Mouse (Mus musculus): Measurements from ENCODE around the gene Lrg1.

Lrg1 gene

GRCm38 (mm10) chr17:56134463-56134971 lies 12.7 kb upstream of the Lrg1 start:
- DNase-seq = peak; percentile 72

DNA sequence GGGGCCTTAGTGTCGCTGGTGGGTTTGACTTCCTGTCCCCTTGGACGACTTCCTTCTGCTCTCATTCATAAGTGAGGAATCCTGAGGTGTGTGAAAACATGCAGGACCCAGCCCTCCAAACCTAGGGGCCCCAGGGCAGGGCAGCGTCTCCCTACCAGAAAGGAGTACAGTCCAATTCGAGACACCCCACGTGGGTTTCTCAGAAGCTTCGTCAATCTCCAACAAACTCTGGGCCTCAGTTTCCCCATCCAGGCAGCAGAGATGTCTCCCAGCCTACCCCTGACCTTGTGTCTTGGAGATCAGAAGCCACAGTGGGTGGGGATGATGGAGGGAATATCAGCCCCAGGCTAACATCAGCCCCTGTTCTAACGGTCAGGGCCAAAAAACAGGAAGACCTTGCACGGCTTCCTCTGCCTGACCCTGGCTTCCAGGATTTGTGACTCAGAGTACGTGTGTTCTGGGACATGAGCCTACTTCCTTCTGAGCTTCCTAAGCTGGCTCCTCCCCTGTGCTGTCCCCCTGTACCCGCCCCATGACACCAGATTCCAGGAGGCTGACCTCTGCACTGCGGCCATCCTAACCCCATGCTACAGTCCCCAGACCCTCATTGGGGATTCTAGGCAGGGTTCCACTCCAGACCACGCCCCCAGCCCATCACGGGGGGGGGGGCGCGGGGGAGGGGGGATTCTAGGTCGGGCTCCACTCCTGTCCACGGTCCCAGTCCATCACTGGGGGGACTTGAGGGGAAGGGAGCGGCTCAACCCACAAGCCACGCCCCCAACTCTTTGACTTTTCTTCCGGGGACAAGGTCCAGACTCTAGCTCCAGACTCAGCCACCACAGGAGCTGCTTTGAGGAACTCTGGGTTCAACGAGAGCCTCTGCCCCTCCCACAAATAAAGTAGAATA lies 11.9 kb upstream of the Lrg1 start:
- no peak for DNase-seq

GRCm38 (mm10) chr17:56132661-56133060 lies 10.9 kb upstream of the Lrg1 start:
- DNase-seq = peak; percentile 65

- DNase-seq = peak; percentile 81
Observed at GRCm38 (mm10) chr17:56131814-56132213, 10.0 kb upstream of the Lrg1 start.

DNA sequence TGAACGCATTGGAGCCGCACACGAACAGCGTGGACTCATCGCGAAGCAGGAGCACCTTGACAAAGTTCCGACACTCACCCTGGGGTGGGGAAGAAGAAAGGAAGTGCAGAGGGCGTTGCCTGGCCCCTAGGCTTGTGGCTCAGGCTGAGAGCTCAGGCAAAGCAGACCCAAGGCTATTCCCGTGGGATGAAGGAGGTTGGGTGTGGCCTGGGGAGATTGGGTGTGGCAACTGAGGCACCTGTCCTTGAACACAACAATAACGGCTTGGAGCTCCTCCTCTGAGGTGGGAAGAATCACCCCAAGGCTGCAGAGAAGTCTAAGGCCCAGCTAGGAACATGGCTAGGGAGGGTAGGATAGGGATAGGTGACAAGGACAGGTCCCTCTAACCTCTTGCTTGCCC lies 9.3 kb upstream of the Lrg1 start:
- DNase-seq = no peak

DNA sequence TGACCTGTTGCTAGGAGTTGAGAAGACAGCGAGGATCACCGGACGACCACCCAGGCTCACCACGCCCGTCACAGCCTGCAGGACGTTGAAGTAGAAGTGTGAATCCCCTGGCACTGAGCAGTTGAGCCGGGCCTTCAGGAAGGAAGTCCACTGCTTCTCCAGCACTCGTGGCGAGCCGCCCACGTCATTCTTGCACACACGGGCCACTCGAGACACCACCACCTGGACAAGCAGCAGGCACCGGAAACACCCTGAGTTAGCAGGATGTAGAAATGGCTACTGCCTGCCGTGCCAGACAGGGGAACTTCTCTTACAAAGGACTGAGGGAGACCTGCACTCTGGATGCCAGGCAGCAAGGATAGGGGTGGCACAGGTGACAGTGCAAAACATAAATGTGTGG lies 6.4 kb upstream of the Lrg1 start:
- DNase-seq = no peak

- DNase-seq = no peak
Observed at GRCm38 (mm10) chr17:56126175-56126574, 4.4 kb upstream of the Lrg1 start.

- no peak for DNase-seq
Observed at GRCm38 (mm10) chr17:56125276-56125630, 3.5 kb upstream of the Lrg1 start.

DNA sequence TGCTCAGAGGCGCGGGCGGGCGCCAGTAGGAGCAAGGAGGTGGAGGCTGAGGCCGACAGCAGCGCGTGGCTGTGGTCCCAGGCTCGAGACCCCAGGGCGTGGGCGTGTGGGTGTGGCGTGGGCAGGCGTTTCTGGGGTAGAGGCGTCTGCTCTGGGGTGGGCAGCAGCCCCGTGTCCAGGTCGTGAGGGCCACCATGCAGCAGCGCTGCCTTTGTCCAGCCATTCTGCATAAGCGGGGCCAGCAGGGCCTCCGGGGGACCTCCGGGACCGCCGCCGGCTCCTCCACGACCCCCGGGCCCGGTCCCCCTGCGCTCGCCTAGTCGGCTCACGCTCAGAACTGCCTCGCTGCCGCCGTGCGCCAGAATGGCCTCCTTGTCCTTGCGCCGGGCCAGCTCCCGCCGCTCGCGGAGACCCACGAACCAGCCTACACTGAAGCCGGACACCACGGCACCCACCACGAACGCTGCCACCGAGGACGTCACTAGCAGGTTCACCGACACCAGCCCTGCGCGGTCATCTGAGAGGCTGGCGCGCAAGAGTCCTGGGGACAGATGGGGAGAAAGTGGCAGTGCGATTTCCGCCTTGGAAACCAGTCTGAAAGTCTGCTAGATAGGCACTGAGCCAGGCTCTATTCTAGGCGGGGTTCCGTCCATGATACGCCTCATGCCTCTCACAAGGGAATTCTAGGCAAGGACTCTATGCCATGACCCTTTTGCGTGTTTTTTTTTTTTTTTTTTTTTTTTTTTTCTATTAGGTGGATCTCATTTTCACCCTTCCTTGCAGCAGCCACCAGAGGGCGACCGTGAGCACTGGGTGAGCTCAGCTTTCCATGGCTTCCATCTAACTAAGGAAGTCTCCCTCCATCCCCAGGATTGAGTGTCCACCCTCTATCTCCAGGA lies 2.8 kb upstream of the Lrg1 start:
- DNase-seq = peak; percentile 72

- no peak for DNase-seq
Observed at GRCm38 (mm10) chr17:56123681-56124340, 2.0 kb upstream of the Lrg1 start.

DNA sequence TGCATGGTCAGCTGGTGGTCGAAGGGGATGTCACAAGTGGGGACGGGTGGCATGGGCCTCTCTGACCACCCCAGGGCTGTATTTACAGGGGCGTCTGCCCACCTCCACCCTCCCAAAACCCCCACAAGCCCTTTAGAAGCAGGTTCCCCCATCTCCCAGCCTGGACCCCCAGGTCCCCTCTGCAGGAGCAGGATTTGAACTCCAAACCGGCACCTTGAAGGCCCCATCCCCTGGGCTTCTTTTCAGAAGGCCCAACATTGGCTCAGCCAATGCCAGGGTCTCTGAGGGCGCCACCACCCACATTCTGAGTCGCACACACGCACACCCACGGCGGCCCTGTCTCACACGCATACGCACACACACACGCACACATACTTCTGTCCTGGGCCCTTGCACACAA lies 1.4 kb upstream of the Lrg1 start:
- no peak for DNase-seq

- DNase-seq = no peak
Observed at GRCm38 (mm10) chr17:56119981-56120880, 1.6 kb downstream of the Lrg1 start.

DNA sequence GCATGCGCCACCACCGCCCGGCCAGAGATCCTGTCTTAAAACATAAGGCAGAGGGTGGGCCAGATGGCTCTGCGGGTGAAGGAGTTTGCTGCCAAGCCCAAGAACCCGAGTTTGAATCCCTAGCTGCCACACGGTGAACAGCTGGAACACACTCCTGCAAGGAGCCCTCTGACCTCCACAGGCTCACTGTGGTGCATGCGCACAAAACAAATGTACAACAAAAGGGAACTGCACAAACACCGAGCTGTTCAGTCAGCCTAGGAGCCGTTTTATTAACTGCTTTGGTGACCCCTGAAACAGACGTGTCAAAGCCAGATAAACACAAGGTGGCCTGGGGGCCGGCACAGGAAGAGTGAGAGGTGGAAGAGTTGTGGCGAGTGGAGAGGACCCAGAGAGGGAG lies 2.4 kb downstream of the Lrg1 start:
- DNase-seq = no peak

DNA sequence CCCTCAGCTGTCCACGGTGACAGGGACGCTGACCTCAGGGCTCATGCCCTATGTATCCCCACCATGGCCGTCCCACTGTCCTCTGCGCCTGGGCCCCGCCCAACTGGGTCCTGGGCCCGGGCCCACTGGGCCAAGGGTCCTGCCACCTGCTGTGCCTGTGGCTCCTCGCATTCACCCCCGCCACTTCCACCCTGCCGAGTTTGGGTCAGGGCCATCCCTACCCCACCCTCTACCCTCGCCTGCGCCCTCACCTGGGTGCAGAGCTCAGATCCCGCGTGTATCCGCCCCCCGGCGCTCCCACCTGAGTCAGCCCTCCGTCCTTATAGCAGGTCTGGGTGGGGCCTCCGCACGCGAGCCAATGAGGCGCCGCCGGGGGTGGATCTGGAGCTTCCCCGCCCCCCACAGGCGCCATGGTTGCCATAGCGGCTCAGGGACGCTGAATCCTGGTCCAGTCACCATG lies 4.5 kb downstream of the Lrg1 start, which contains the start of gene Plin5:
Plin5 (minus strand) TSS at position 346 of the 460 bp plus-strand sequence.
- peak; percentile 64 for DNase-seq

- DNase-seq = no peak
Observed at GRCm38 (mm10) chr17:56116193-56116592, 5.6 kb downstream of the Lrg1 start.

DNA sequence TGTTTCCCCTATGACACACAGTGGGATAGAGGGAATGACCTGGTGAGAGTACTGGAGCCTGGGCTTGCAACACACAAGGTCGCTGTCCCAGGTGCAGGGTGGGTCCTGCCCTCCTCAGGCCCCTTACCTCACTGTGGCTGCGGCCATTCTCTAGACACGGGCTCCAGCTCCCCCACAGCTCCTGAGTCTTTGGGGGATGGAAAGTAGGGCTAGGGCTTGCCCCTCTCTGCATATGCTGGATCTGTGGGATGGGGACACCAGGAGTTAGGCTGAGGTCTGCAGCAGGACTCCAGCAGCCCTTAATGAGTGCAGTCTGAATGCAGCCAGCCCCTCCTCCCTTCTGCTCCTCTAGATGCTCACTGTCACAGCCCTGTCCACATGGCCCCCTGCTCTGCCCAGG lies 9.1 kb downstream of the Lrg1 start:
- DNase-seq = no peak

DNA sequence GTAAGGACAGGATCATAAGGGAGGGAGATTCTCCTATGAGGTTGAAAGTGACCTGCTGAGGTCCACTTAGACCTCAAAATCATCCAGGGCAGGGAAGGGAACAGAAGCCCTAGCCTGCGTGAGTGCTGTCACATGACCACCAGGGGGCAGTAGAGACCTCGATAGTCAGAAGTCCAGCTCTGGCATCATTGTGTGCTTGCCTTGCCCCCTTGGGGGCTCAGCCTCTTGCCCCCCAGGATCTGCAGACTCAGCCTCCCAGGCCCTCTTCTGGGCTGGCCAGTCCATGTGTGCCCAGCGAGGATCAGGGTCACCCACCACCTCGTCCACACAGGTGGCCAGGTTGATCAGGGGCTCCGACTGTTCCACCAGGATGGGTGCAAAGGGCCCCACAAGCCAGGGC lies 9.9 kb downstream of the Lrg1 start:
- peak; percentile 67 for DNase-seq

GRCm38 (mm10) chr17:56111021-56111420 lies 10.8 kb downstream of the Lrg1 start:
- no peak for DNase-seq

- DNase-seq = no peak
Observed at GRCm38 (mm10) chr17:56110571-56110970, 11.2 kb downstream of the Lrg1 start.

GRCm38 (mm10) chr17:56109219-56110051 lies 12.4 kb downstream of the Lrg1 start, which contains the start of gene Plin4:
Gene Plin4, minus strand, starts transcription at chr17:56109803.
- DNase-seq = no peak
